Mouse (Mus musculus): Measurements from ENCODE around the gene C1ql2.
A peak's percentile ranks its signal among the peaks of the same experiment; 100 is the strongest.

The C1ql2 gene

DNA sequence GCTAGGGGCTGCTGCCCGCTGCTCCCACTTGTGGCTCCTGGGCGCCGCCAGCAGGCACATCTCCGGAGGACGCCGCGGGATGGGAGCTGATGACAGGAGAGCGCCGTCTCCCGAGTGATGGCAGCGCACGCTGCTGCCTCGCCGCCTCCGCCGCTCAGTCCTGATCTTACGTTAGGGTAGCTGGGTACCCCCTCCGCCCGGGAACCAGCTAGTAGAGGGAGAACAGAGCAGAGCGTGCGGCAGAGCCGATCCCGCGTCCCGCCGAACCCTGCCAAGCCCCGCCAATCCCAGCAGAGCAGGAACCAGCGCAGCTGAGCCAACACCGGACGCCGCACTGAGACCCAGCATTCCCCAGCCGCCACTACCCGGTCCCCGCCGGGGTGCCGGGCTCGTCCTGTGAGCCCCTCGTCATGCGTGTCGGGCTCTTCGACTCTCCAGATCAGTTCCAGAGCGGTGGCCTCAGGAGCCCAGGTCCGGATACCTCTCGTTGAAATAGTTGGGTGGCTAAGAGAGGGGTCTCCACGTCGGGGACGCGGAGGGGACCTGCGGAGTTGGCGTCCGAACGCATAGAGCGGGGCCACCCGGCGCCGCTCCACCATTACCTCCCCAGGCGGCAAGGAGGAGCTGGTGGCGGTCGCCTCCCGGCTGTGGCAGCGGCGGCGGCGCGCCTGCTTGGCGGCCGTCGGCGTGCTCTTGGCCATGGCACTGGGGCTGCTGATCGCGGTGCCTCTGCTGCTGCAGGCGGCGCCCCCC is at the start of gene C1ql2:
C1ql2 (plus strand) TSS at position 164 of the 753 bp plus-strand sequence.
- no peak for DNase-seq

DNA sequence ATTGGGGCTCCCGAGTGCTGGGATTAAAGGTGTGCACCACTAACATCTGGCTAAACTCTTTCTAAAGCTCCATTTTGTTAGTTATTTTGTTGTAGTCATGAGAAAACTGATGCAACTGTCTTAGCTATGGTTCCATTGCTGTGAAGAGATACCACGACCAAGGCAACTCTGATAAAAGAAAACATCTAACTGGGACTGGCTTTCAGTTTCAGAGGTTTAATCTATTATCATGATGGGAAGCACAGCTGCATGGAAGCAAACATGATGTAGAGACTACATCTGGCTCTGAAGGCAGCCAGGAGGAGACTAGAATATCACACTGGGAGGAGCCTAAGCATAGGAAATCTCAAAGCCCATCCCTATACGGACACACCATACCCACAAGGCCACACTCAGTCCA is 48.7 kb upstream of the C1ql2 start:
- DNase-seq, result no peak

DNA sequence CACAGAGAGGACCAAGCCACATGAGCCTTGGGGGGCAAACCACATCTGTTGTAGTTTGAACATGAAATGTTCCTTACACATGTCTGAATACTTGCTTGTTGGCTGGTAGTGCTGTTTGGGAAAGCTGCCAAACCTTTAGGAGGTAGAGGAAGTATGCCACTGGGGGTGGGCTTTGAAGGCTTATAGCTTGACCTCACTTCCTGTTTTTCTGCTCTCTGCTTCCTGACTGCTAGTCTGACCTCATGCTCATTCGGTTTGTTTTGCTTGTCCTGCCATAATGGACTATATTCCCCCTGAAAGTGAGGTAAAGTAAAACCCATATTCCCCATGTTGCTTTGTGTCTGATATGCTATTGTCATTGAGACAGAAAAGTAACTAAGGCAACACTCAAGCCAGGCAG is 46.6 kb upstream of the C1ql2 start:
- no peak for DNase-seq

DNA sequence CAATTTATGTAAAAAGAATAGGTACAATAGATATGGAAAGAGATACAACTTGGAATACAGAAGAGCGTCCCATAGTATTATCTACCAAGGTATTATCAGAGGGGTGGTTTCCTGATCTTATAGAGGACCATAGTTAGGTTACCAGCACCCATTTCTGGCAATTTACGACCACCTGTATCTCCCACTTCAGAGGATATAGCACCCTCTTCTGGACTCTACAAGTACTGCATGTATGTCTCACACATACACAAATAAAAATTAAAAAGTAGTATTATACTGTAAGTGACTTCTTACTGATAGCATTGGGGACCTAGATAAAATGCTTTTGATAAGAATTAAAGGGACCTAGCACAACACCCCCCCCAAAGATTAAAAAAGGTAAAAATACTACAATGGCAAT is 43.4 kb upstream of the C1ql2 start:
- DNase-seq, result no peak

DNA sequence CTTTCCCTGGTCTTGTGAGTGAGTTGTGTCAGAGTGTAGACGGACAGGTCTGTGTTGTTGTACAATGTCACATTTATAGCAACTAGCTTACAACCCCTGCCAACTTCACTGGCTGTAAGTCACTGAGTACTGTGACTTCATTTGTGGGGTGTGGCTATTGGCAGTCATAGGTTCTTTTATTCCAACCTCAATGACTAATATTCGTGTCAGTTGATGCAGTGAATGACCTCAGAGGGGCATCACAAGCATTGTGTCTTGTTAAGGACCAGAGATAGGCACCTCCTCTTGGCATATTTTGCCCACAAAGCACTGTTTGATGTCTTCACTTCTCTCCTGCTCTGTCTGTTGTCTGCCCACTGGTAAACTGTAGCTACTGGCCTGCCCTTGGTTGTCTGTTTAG is 34.6 kb upstream of the C1ql2 start:
- DNase-seq, result no peak

DNA sequence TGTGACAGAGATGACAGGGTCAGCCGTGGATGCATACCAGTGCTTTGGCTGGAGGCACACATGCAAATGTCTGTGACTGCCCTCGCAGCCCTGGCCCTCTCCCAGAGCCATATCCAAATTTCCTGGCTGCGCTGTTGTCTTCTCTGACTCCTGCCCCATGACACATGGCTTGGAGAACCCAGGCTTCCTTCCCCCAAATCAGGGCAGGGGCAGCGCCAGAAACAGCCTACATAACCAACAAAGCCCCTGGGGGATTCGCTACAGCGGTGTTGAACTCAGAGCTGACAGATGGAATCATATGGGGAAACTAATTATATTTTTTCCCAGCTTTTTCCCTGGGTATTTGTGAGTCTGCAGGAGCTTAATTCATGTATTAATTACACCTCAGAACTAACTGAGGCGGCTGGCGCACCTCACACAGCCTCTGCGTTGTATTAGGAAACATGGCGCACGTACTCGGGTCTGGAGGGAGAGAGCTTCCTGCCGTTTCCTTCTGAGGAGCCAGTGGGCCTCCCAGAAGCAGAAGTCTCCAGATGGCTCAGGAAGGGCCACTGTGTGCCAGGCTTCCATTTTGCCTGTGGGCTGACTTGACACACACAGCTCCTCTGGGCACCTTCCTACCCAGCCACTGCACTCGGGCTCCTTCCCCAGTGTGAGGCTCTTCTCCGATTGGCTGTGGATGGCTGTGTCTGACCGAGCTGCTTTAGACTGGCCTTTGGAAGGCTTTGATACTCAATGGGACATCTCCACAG is 18.9 kb upstream of the C1ql2 start:
- no peak for DNase-seq

DNA sequence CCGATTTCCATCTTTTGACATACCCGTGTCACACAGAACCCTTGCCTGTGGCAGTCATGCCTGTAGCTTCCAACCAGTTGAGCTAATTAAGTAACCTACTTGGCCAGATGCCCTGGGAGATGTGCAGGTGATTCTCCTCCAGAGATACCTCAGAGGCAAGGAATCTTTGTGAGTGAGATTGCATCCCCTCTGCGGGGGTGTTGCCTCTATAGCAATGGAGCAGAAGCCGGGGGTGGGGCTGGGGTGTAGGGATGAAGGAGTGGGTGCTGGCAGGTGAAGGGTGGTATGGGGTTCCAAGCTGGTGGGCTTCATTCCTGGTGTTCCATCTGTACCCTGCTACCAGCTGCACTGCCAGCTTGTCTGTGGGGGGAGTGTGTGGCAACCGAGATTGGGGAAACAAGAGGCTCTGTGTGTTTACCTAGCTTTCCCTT is 17.2 kb upstream of the C1ql2 start:
- no peak for DNase-seq

DNA sequence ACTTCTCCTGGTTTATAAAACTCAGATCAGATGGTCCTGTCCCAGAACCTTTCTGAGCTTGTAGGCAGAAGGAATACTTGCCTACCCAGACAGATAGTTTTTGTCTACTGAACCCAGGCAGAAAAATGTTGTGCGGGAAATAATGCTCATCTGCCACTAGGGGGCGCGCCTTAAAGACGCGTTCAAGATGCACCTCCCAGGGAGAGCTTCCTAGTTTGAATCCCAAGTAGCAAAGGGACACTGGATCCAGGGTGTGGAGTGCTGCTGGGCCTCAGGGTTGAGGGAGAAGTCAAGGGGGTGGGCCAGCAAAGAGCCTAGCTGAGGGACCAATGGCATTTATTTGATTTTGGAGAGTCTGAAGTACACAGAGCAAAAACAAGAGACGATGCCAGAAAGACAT is 12.7 kb upstream of the C1ql2 start:
- peak; percentile 20 to 28 for DNase-seq

- DNase-seq, result no peak
These were observed 12.2 kb upstream of the C1ql2 start for GRCm38 (mm10) chr1:120328212-120328611.

DNA sequence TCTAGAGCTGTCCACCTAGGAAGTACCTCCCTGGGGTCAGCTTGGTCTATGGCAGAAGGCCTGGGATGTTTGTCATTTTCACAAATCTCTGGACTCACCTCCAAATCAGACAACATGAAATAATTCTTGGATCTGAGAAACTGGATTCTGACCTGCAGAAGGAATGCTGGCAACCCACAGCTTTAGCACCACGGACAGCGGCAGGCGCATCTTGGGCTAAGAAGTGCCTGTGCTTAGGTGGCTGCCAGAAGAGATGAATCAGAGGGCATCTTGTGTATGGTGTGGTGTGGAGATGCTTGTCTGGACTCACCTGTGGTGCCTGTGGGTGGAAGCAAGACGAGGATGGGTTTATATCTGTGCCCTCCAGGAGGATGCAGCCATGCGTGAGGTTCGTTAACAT is 8.5 kb upstream of the C1ql2 start:
- DNase-seq, result no peak

- DNase-seq, result no peak
These were observed 2.4 kb upstream of the C1ql2 start for GRCm38 (mm10) chr1:120337970-120338369.

GRCm38 (mm10) chr1:120341172-120341675 is 842 bp downstream of the C1ql2 start:
- DNase-seq, result no peak

DNA sequence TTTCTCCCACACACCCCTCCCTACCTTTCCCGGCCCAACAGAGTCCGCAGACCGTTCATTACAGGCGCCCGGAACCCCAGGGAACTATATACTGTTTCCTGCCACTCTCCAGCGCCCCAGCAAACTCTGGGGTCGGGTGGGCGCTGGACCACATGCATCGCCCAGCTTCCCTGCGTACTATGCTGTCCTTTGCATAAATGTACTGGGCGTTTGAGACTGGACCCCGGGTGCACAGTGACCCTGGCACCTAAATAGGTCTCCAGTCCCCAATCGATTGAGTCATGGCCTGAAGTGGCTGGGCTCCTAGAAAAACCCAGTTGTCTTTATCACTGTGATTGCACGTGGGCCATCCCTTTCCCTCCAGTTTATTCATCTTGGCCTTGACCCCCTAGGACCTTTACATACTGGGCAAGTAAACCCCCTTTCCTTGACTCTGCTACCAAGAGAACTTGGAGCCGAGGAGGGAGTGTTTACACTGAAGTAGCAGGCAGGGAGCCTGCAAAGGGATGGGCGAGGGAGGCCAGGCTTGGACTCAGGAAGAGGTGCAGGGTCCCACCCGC is 1.5 kb downstream of the C1ql2 start:
- DNase-seq, result no peak

- no peak for DNase-seq
These were observed 2.0 kb downstream of the C1ql2 start for GRCm38 (mm10) chr1:120342371-120342821.

- DNase-seq, result no peak
These were observed 4.6 kb downstream of the C1ql2 start for GRCm38 (mm10) chr1:120345001-120345400.

- no peak for DNase-seq
These were observed 14.0 kb downstream of the C1ql2 start for GRCm38 (mm10) chr1:120354387-120354786.

GRCm38 (mm10) chr1:120357371-120358274 is 17.2 kb downstream of the C1ql2 start:
- DNase-seq, result peak; percentile 3 to 15

DNA sequence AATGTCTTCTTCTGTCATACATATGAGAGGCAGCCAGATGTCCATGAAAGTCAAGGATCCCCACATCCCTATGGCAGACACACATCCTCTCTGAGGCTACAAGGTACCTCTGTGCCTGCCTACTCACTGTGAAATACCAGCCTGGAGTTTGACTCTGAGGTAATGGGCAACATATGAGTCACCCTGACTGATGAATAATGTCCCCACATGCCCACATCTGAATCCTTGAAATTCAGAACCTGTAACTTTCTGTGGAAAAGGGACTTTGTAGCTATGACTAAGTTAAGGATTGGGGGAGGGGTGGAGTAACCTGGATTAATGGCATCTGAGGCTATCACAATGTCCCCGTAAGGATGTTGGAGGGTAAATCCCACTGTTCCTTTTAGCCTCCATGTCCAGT is 23.3 kb downstream of the C1ql2 start:
- no peak for DNase-seq

DNA sequence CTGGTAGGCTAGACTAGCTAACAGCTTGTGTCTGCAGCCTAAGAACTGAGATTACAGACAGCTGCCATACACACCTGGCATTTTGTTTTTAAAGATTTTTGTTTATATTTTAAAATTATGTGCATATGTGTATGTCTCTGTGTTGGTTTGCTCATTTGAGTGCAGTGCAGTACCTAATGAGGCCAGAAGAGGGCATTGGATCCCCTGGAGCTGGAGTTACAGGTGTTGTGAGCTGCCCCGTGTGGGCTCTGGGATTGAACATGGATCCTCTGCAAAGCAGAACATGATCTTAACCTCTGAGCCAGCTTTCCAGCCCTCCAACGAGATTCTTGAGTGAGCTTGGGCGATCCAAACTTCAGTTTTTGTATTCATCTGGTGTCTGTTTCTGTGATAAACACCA is 27.8 kb downstream of the C1ql2 start:
- no peak for DNase-seq

DNA sequence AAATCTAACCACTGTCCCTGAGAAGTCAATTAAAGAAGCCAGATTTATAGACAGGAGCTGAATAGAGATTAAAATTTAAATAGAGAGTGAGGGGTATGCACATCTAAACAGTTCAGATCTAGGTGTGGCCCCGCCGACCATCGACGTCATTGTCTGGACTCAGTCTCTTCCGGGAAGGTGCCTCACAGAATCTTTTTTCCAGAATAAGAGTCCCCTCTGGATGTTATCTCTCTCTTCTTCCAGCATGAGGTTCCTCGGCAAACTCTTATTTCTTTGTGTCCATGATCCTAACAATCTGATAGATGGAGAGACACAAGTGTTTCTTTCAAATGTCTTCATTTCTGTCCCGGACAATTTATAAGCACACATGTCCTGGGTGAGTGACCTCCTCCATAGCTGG is 33.7 kb downstream of the C1ql2 start:
- DNase-seq, result no peak

DNA sequence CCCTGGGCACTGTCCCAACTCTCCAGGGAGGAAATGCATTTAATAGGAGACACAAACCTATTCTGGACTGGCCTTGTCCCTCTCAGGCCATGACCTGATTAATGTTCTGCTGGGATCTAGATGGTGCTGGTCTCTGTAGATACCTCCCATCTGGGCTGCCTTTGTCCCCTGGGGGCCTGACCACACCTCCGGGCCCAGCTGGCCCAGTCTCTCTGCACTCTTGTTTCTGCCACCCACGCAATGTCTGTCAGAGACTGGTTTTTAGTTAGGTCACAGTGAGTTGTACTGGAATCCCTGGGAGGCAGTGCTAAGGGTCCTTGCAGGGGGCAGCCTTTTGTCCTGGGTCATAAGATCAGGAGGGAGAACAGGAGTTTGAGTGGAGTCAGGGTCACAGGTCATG is 34.5 kb downstream of the C1ql2 start:
- DNase-seq, result no peak

GRCm38 (mm10) chr1:120385029-120385571 is 44.7 kb downstream of the C1ql2 start:
- DNase-seq, result no peak
